Mouse (Mus musculus) bone marrow macrophage, adult 2 months (primary cell): Measurements from ENCODE around the gene Acbd3.

Source experiments
- CTCF ChIP-seq: IDR thresholded peaks from 2 replicates; pipeline ENCODE4 v1.5.1; 2012; ENCODE audit warnings: low read depth, mild to moderate bottlenecking, low read length, moderate library complexity
- POLR2A ChIP-seq: IDR thresholded peaks from 2 replicates; pipeline ENCODE4 v1.6.1; 2012; ENCODE audit warnings: mild to moderate bottlenecking, low read depth, low read length, borderline replicate concordance

DNA sequence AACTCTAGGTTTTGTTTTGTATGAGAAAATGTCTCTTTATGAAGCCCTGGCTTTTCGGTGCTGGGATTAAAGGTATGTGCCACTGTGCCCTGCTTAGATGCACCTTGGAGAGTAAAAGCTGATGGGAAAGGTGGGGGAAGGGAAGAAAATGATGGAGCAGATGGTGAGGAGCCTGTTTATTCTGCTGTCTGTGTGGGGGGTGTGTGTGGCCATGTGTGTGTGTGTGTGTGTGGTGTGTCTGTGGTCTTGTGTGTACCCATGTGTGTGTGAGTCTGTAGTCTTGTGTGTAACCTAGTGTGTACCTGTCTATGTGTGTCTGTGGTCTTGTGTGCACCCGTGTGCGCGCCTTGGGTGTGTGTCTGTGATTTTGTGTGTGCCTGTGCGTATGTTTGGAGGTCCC lies 72.8 kb downstream of the Acbd3 start:
- TF ChIP-seq CTCF (no peak), POLR2A (no peak)
